17 mouse cellular contexts compared by ENCODE assay signal in the genomic region with DNA sequence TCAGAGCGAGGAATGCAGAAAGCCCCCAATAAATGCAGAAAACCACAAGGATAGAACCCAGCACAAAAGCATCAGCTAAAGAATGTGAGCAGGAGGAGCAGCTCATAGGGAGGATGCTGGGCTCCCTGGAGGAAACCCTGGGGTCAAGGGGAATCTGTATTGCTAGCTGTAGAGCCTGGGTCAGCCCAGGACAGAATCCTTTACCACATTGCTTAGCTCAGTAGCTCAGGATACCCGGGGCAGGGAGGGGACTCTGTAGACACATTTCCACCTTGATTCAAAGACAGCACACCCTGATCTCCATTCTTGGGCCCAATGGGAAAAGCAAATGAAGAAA.
DNase-seq lines count a peak whose midpoint lies in the region; ATAC-seq and TF ChIP-seq lines count a peak whose summit lies in the region.
"Had no signal": no experiment of that assay in that cellular context is flagged by ENCODE, and none has a peak within 500 bp of the region (broad histone marks: within the 10 kb centered on the region; RNA-seq: fewer than 3 reads in every experiment).

No protein-coding gene starts in this region.

- no peak for TF ChIP-seq EP300 in MEL (IDR thresholded peaks at IDR 0.05; ENCODE audit: low read depth in 1 of 2, low read length in 2 of 2)

- H3K9me3 ChIP-seq in hindbrain, embryonic 10.5 days = no peaks in the 10 kb centered on the region
- H3K9me3 ChIP-seq in hindbrain, postnatal 0 days (ENCODE audit: low read length) = no peaks in the 10 kb centered on the region
- no peaks in the 10 kb centered on the region for H3K9me3 ChIP-seq in MEL (replicated peaks; ENCODE audit: insufficient read depth, low read length)
- H3K9me3 ChIP-seq: limb, embryonic 12.5 days; liver, embryonic 15.5 days; megakaryocyte, embryonic 14.5 days; midbrain, embryonic 15.5 days had no signal

- H3K9ac ChIP-seq in hindbrain, postnatal 0 days (replicated peaks; ENCODE audit: low read length) = no peak overlapping the region
- no peak overlapping the region for H3K9ac ChIP-seq in MEL (ENCODE audit: control insufficient read depth, low read depth, low read length, poor library complexity, severe bottlenecking)
- H3K9ac ChIP-seq: hindbrain, embryonic 14.5 days; limb, embryonic 12.5 days; liver, embryonic 15.5 days; midbrain, embryonic 15.5 days had no signal

- no peak for TF ChIP-seq RAD21 in MEL (IDR thresholded peaks at IDR 0.05; ENCODE audit: low read depth, low read length)

- H3K27ac ChIP-seq in gastrocnemius, adult 2 months = peak overlapping the region; percentile 87
- peak overlapping the region; percentile 41; the same call in 1 of the 2 replicates for H3K27ac ChIP-seq in hindbrain, embryonic 10.5 days
- no peak overlapping the region for H3K27ac ChIP-seq in hindbrain, postnatal 0 days
- H3K27ac ChIP-seq in MEL (ENCODE audit: control insufficient read depth, low read depth, low read length) = peak overlapping the region; percentile 13; the same call in 1 of the 2 replicates
- H3K27ac ChIP-seq: hindbrain, embryonic 14.5 days; limb, embryonic 12.5 days; liver, embryonic 15.5 days; midbrain, embryonic 15.5 days had no signal

- WGBS in hindbrain, embryonic 10.5 days = 45% methylated on average over 2 of the region's 2 CpGs
- 50% methylated on average over 2 of the region's 2 CpGs for WGBS in hindbrain, postnatal 0 days

- peak; percentile 32 for DNase-seq in gastrocnemius, adult 2 months
- DNase-seq in gastrocnemius, postnatal 4 days (ENCODE audit: low spot score in 2 of 2) = no peak
- peak; percentile 34 for DNase-seq in hindbrain, embryonic 10.5 days (ENCODE audit: low spot score)
- no peak for DNase-seq in hindbrain, postnatal 0 days (ENCODE audit: low spot score)
- no peak for DNase-seq in MEL (ENCODE audit: low read depth, low spot score)
- DNase-seq in thymus, postnatal 25 days = no peak
- DNase-seq: B cell, adult 2 months; cerebellum, adult 9-10 months; kidney, postnatal 25 days; layer of hippocampus, adult 9-11 months; lung, postnatal 14 days had no signal

- peaks cover 11% of the 10 kb centered on the region for H3K27me3 ChIP-seq in hindbrain, embryonic 10.5 days (ENCODE audit: insufficient read depth, poor library complexity, severe bottlenecking)
- H3K27me3 ChIP-seq in hindbrain, postnatal 0 days (ENCODE audit: insufficient read depth, low read length) = no peaks in the 10 kb centered on the region
- H3K27me3 ChIP-seq in MEL (ENCODE audit: control insufficient read depth in 1 of 2, insufficient read depth in 2 of 2, low read length in 2 of 2) = no peaks in the 10 kb centered on the region
- H3K27me3 ChIP-seq in myocyte (ENCODE audit: control insufficient read depth, insufficient read depth, insufficient read length) = no peaks in the 10 kb centered on the region
- H3K27me3 ChIP-seq: limb, embryonic 12.5 days; liver, embryonic 15.5 days; megakaryocyte, embryonic 14.5 days had no signal

- H3K4me1 ChIP-seq in hindbrain, embryonic 10.5 days (replicated peaks) = peaks cover 30% of the 10 kb centered on the region
- H3K4me1 ChIP-seq in hindbrain, postnatal 0 days (ENCODE audit: insufficient read depth, low read length) = peaks cover 23% of the 10 kb centered on the region
- H3K4me1 ChIP-seq in MEL (ENCODE audit: control insufficient read depth in 1 of 2, insufficient read depth in 2 of 2, low read length in 2 of 2) = peaks cover 0 to 18% of the 10 kb centered on the region in 2 experiments; a peak in 3 of 4 replicates

- no peak for TF ChIP-seq CTCF in gastrocnemius, adult 2 months (IDR thresholded peaks at IDR 0.05)
- TF ChIP-seq CTCF in hindbrain, postnatal 0 days (IDR thresholded peaks at IDR 0.05; ENCODE audit: low read depth) = no peak
- no peak for TF ChIP-seq CTCF in MEL (IDR thresholded peaks at IDR 0.05 in 2 of 3, conservative IDR thresholded peaks at IDR 0.05 in 1 of 3; ENCODE audit: control insufficient read depth in 1 of 3, insufficient read depth in 1 of 3, low read depth in 2 of 3, low read length in 3 of 3, poor library complexity in 1 of 3, severe bottlenecking in 1 of 3)

- no peak overlapping the region for H3ac ChIP-seq in myocyte (ENCODE audit: control insufficient read depth, insufficient read length)

- H3K79me2 ChIP-seq in MEL (ENCODE audit: control insufficient read depth, insufficient read depth, low read length, poor library complexity) (no peaks in the 10 kb centered on the region; the same call in 1 of the 2 replicates), myocyte (ENCODE audit: control insufficient read depth, insufficient read depth) (no peaks in the 10 kb centered on the region)

- H3K4me2 ChIP-seq in hindbrain, postnatal 0 days (ENCODE audit: low read depth, low read length) = no peak overlapping the region
- H3K4me2 ChIP-seq in myocyte (ENCODE audit: low read depth) = peak overlapping the region; percentile 41
- H3K4me2 ChIP-seq: hindbrain, embryonic 14.5 days; limb, embryonic 12.5 days; liver, embryonic 15.5 days; midbrain, embryonic 15.5 days had no signal

- intact Hi-C loops in gastrocnemius, adult 2 months (cut with DNase I) = loop anchor here (5.0 kb wide), 1 partner anchor 186 kb away; a partner anchor contains a TSS

- no peak for ATAC-seq in hindbrain, postnatal 0 days

- H3K36me3 ChIP-seq in hindbrain, embryonic 10.5 days = no peaks in the 10 kb centered on the region
- H3K36me3 ChIP-seq in hindbrain, postnatal 0 days (ENCODE audit: insufficient read depth, low read length) = no peaks in the 10 kb centered on the region
- H3K36me3 ChIP-seq in MEL (ENCODE audit: control insufficient read depth in 1 of 2, insufficient read depth in 2 of 2, low read length in 2 of 2) (peaks cover 0 to 12% of the 10 kb centered on the region in 2 experiments; a peak in 2 of 4 replicates), myocyte (ENCODE audit: control insufficient read depth, insufficient read depth) (no peaks in the 10 kb centered on the region)
- H3K36me3 ChIP-seq: limb, embryonic 12.5 days; liver, embryonic 15.5 days; midbrain, embryonic 15.5 days had no signal

- no peak for TF ChIP-seq POLR2A in MEL (IDR thresholded peaks at IDR 0.05; ENCODE audit: control insufficient read depth in 1 of 2, insufficient read depth in 1 of 2, low read depth in 1 of 2, low read length in 2 of 2, poor library complexity in 1 of 2)
- no peak for TF ChIP-seq POLR2A in myocyte (IDR thresholded peaks at IDR 0.05; ENCODE audit: insufficient read length, low read depth)

- peak overlapping the region; percentile 62; the same call in 1 of the 2 replicates for H3K4me3 ChIP-seq in gastrocnemius, adult 2 months
- H3K4me3 ChIP-seq in hindbrain, embryonic 10.5 days = no peak overlapping the region
- no peak overlapping the region for H3K4me3 ChIP-seq in hindbrain, postnatal 0 days (ENCODE audit: low read length)
- H3K4me3 ChIP-seq in MEL (ENCODE audit: control insufficient read depth in 1 of 2, insufficient read depth in 1 of 2, low read depth in 2 of 2, low read length in 2 of 2) = no peak overlapping the region
- H3K4me3 ChIP-seq in myocyte = no peak overlapping the region
- H3K4me3 ChIP-seq: limb, embryonic 12.5 days; liver, embryonic 15.5 days; megakaryocyte, embryonic 14.5 days; midbrain, embryonic 15.5 days had no signal

TF ChIP-seq in MEL, 35 proteins besides CTCF, POLR2A, EP300 and RAD21:
- TF ChIP-seq MXI1 (IDR thresholded peaks at IDR 0.05; ENCODE audit: low read depth, low read length) (no peak), BHLHE40 (IDR thresholded peaks at IDR 0.05; ENCODE audit: borderline replicate concordance, low read depth, low read length) (no peak), ZNF384 (IDR thresholded peaks at IDR 0.05; ENCODE audit: low read depth, low read length) (no peak), MYB (IDR thresholded peaks at IDR 0.05; ENCODE audit: low read depth, low read length) (no peak), POLR2AphosphoS2 (IDR thresholded peaks at IDR 0.05; ENCODE audit: low read length) (no peak), NRF1 (IDR thresholded peaks at IDR 0.05; ENCODE audit: insufficient read depth, low read depth, low read length, poor library complexity, severe bottlenecking) (no peak), CHD2 (IDR thresholded peaks at IDR 0.05; ENCODE audit: low read length) (no peak), ELF1 (IDR thresholded peaks at IDR 0.05; ENCODE audit: low read depth, low read length) (no peak), GATA1 (IDR thresholded peaks at IDR 0.05; ENCODE audit: low read depth, low read length) (no peak), ETS1 (IDR thresholded peaks at IDR 0.05; ENCODE audit: low read depth, low read length) (no peak), TBP (IDR thresholded peaks at IDR 0.05; ENCODE audit: low read depth, low read length) (no peak), JUND (IDR thresholded peaks at IDR 0.05; ENCODE audit: low read depth, low read length) (no peak)

TF ChIP-seq in myocyte, 11 proteins besides CTCF, POLR2A, EP300 and RAD21:
- TF ChIP-seq USF1 (IDR thresholded peaks at IDR 0.05; ENCODE audit: low read depth) = no peak
- no peak for TF ChIP-seq MAX (IDR thresholded peaks at IDR 0.05; ENCODE audit: low read depth)
- no peak for TF ChIP-seq POLR2AphosphoS2 (IDR thresholded peaks at IDR 0.05; ENCODE audit: insufficient read length, low read depth)
- no peak for TF ChIP-seq MYOD1 (IDR thresholded peaks at IDR 0.05; ENCODE audit: control insufficient read depth in 1 of 3, insufficient read length in 2 of 3, low read depth in 2 of 3)
- TF ChIP-seq E2F4 (IDR thresholded peaks at IDR 0.05; ENCODE audit: insufficient read depth) = no peak
- TF ChIP-seq CEBPB (IDR thresholded peaks at IDR 0.05; ENCODE audit: insufficient read depth, poor library complexity, severe bottlenecking) = no peak
- TF ChIP-seq REST (IDR thresholded peaks at IDR 0.05; ENCODE audit: insufficient read depth, insufficient read length) = no peak

Comparison
In these comparisons a context has a peak if more than half of its experiments do, and no peak if none do; other contexts are left out.
1. DNase-seq: peak in gastrocnemius, adult 2 months (single experiment) and hindbrain, embryonic 10.5 days (single experiment); none in gastrocnemius, postnatal 4 days (0 of 2), hindbrain, postnatal 0 days (single experiment), MEL (single experiment) and thymus, postnatal 25 days (single experiment).